Mouse (Mus musculus) stomach, embryonic 16.5 days (tissue): ENCODE measurements around the gene Axl. TPM values are rescaled to one million over a fixed set of nuclear protein-coding genes. Genes with fewer than 3 reads are reported as not detected.
"Not testable (repeated sequence)": the region's sequence is repeated elsewhere in the genome, so short reads cannot be mapped to it uniquely, and the experiment has no call there.

Experiments
- ATAC-seq: fragments of 200-750 bp; cut with Nextera tagmentation; 2 replicates; pipeline ENCODE4 v1.8.0; 2017; ENCODE audit warnings: moderate number of reproducible peaks, moderate TSS enrichment; ENCODE audit not compliant: insufficient read depth, low FRiP score
- H3K27ac ChIP-seq: fragments of 300-500 bp; sonication (generic); 2 replicates; pipeline ENCODE4 v1.5.1; 2014; ENCODE audit warnings: low read length
- H3K27me3 ChIP-seq: fragments of 300-500 bp; sonication (generic); 2 replicates; pipeline ENCODE4 v1.6.1; 2014; ENCODE audit warnings: low read length, control low read depth, mixed read lengths; ENCODE audit not compliant: control insufficient read depth, insufficient read depth
- H3K36me3 ChIP-seq: fragments of 300-500 bp; sonication (generic); 2 replicates; pipeline ENCODE4 v1.6.1; 2014; ENCODE audit warnings: low read length; ENCODE audit not compliant: control insufficient read depth, insufficient read depth
- H3K4me1 ChIP-seq: fragments of 300-500 bp; sonication (generic); 2 replicates; pipeline ENCODE4 v1.6.1; 2014; ENCODE audit warnings: low read length, control low read depth, mixed read lengths; ENCODE audit not compliant: control insufficient read depth, insufficient read depth
- H3K4me2 ChIP-seq: fragments of 300-500 bp; sonication (generic); 2 replicates; pipeline ENCODE4 v1.6.1; 2014; ENCODE audit warnings: low read depth, low read length, mixed read lengths
- H3K4me3 ChIP-seq: fragments of 300-500 bp; sonication (generic); replicated peaks from 2 replicates; pipeline ENCODE4 v1.5.1; 2014; ENCODE audit warnings: mild to moderate bottlenecking, low read length
- H3K9ac ChIP-seq: fragments of 300-500 bp; sonication (generic); 2 replicates; pipeline ENCODE4 v1.6.1; 2014; ENCODE audit warnings: low read length
- H3K9me3 ChIP-seq: fragments of 300-500 bp; sonication (generic); replicated peaks from 2 replicates; pipeline ENCODE4 v1.6.1; 2016; ENCODE audit warnings: low read length, control low read depth; ENCODE audit not compliant: control insufficient read depth
- WGBS: fragments of 180-500 bp; shearing (Covaris S2); extraction: QIAGEN DNeasy Blood & Tissue Kit; methylation state at CpG from one replicate; pipeline ENCODE4 v1.1.7; 2014; 5-methylcytosine and 5-hydroxymethylcytosine counted together
- polyA plus RNA-seq: library from polyadenylated mRNA; unstranded; fragments of >200 nt; fragmentation: Nextera tagmentation; extraction: Ambion mirVana; gene quantifications from 2 replicates; pipeline ENCODE4 v1.2.1, GENCODE M21; 2015

The Axl gene
- polyA plus RNA-seq, 1 experiment from 2014 or later: 85.1 TPM

GRCm38 (mm10) chr7:25725886-25726285 lies 62.6 kb downstream of the Axl start:
- Histone ChIP-seq H3K36me3 (peaks cover 62% of the 10 kb centered on the region), H3K27me3 (no peaks in the 10 kb centered on the region), H3K9me3 (no peaks in the 10 kb centered on the region), H3K27ac (no peak overlapping the region), H3K4me3 (no peak overlapping the region), H3K9ac (no peak overlapping the region), H3K4me1 (no peaks in the 10 kb centered on the region), H3K4me2 (no peak overlapping the region)
- 82% methylated on average over 19 of the region's 19 CpGs for WGBS
- no peak for ATAC-seq

- Histone ChIP-seq H3K36me3 (peaks cover 37% of the 10 kb centered on the region), H3K4me1 (peaks cover 13% of the 10 kb centered on the region)
- ATAC-seq, H3K4me3 ChIP-seq, H3K9ac ChIP-seq, H3K9me3 ChIP-seq, H3K4me2 ChIP-seq, H3K27me3 ChIP-seq, H3K27ac ChIP-seq: not testable (repeated sequence)
Measured at GRCm38 (mm10) chr7:25721776-25722175, 66.7 kb downstream of the Axl start.

GRCm38 (mm10) chr7:25720760-25721159 lies 67.7 kb downstream of the Axl start:
- no peak overlapping the region for H3K4me2 ChIP-seq
- peaks cover 13% of the 10 kb centered on the region for H3K4me1 ChIP-seq
- H3K9ac ChIP-seq: no peak overlapping the region
- WGBS: 85% methylated on average over 5 of the region's 5 CpGs
- no peak for ATAC-seq
- H3K27ac ChIP-seq: no peak overlapping the region
- H3K4me3 ChIP-seq: no peak overlapping the region
- no peaks in the 10 kb centered on the region for H3K9me3 ChIP-seq
- H3K27me3 ChIP-seq: no peaks in the 10 kb centered on the region
- peaks cover 34% of the 10 kb centered on the region for H3K36me3 ChIP-seq

- Histone ChIP-seq H3K9ac (no peak overlapping the region), H3K27ac (peak overlapping the region; percentile 91; the same call in 1 of the 2 replicates), H3K9me3 (no peaks in the 10 kb centered on the region), H3K4me3 (no peak overlapping the region), H3K4me2 (0 out of 2 replicates have a peak overlapping the region, but pooled peaks have one; percentile 94), H3K27me3 (no peaks in the 10 kb centered on the region), H3K36me3 (peaks cover 32% of the 10 kb centered on the region), H3K4me1 (peaks cover 13% of the 10 kb centered on the region)
- WGBS: 62% methylated on average over 10 of the region's 10 CpGs
- ATAC-seq: no peak
Measured at GRCm38 (mm10) chr7:25719761-25720610, 68.5 kb downstream of the Axl start.

- peak within 1 kb of the TSS; percentile 86 for H3K4me3 ChIP-seq
- peaks cover 34% of the 10 kb centered on the region for H3K36me3 ChIP-seq
- no peaks in the 10 kb centered on the region for H3K27me3 ChIP-seq
- peak within 1 kb of the TSS; percentile 91 for H3K27ac ChIP-seq
- H3K4me1 ChIP-seq: peaks cover 13% of the 10 kb centered on the region
- peak; percentile 88 for ATAC-seq
- no peaks in the 10 kb centered on the region for H3K9me3 ChIP-seq
- H3K9ac ChIP-seq: peak within 1 kb of the TSS; percentile 83
- WGBS: 4% methylated on average over 32 of the region's 32 CpGs
- H3K4me2 ChIP-seq: peak within 1 kb of the TSS; percentile 94
Measured at GRCm38 (mm10) chr7:25718788-25719417, 69.6 kb downstream of the Axl start, which contains the start of gene Ccdc97. Ccdc97 (minus strand) TSS chr7:25719088.

GRCm38 (mm10) chr7:25717478-25717877 lies 71.0 kb downstream of the Axl start:
- H3K4me2 ChIP-seq: peak overlapping the region; percentile 94
- H3K4me3 ChIP-seq: peak overlapping the region; percentile 86; the same call in 1 of the 2 replicates
- H3K27ac ChIP-seq: no peak overlapping the region
- ATAC-seq: no peak
- peaks cover 32% of the 10 kb centered on the region for H3K36me3 ChIP-seq
- no peak overlapping the region for H3K9ac ChIP-seq
- no peaks in the 10 kb centered on the region for H3K9me3 ChIP-seq
- no peaks in the 10 kb centered on the region for H3K27me3 ChIP-seq
- WGBS: 92% methylated on average over 3 of the region's 3 CpGs
- H3K4me1 ChIP-seq: peaks cover 14% of the 10 kb centered on the region

GRCm38 (mm10) chr7:25715731-25716271 lies 72.7 kb downstream of the Axl start:
- peaks cover 30% of the 10 kb centered on the region for H3K36me3 ChIP-seq
- WGBS: 95% methylated on average over 22 of the region's 22 CpGs

GRCm38 (mm10) chr7:25714581-25714980 lies 73.9 kb downstream of the Axl start:
- no peak overlapping the region for H3K27ac ChIP-seq
- peaks cover 31% of the 10 kb centered on the region for H3K4me1 ChIP-seq
- WGBS: 96% methylated on average over 8 of the region's 8 CpGs
- H3K9ac ChIP-seq: no peak overlapping the region
- ATAC-seq: no peak
- H3K4me3 ChIP-seq: no peak overlapping the region
- no peak overlapping the region for H3K4me2 ChIP-seq
- H3K9me3 ChIP-seq: no peaks in the 10 kb centered on the region
- peaks cover 30% of the 10 kb centered on the region for H3K36me3 ChIP-seq
- H3K27me3 ChIP-seq: no peaks in the 10 kb centered on the region

More at GRCm38 (mm10) chr7:25715731-25716271, 72.7 kb downstream of the Axl start:
- Histone ChIP-seq H3K9ac (no peak overlapping the region), H3K9me3 (no peaks in the 10 kb centered on the region), H3K4me3 (no peak overlapping the region), H3K27ac (no peak overlapping the region), H3K4me2 (no peak overlapping the region), H3K27me3 (no peaks in the 10 kb centered on the region), H3K4me1 (peaks cover 25% of the 10 kb centered on the region)
- no peak for ATAC-seq

- Histone ChIP-seq H3K9ac (no peak overlapping the region), H3K27me3 (no peaks in the 10 kb centered on the region), H3K36me3 (peaks cover 30% of the 10 kb centered on the region), H3K27ac (no peak overlapping the region), H3K4me3 (no peak overlapping the region), H3K4me1 (peaks cover 26% of the 10 kb centered on the region), H3K4me2 (no peak overlapping the region), H3K9me3 (no peaks in the 10 kb centered on the region)
- 84% methylated on average over 9 of the region's 9 CpGs for WGBS
- ATAC-seq: no peak
Measured at GRCm38 (mm10) chr7:25712801-25713200, 75.7 kb downstream of the Axl start.
